Mouse (Mus musculus) embryo, embryonic 9.5 days (tissue): ENCODE data around the gene Kank1.

Experiments
- DNase-seq: peaks from one replicate; pipeline ENCODE4 v3.0.0-alpha.2; 2017; ENCODE audit errors: extremely low spot score

The Kank1 gene

DNA sequence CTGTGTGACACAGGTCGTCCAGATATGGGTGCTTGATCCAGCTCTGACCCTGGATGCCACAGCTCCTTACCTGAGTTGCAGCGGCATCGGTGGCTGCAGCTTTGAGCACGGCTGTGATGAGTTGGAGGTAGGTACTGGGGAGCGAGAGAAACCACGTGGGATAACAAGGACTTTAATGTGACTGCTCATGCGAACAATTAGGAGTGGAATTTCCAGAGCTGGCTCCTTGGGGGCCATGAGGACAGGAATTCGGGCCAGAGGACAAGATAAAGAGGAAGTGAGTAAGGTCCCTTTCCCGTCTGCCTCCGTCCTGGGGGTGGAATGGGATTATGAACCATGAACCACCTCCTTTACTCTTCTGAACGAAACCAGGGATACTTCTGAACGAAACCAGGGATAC, 129.8 kb downstream of the Kank1 start:
- DNase-seq, result no peak

DNA sequence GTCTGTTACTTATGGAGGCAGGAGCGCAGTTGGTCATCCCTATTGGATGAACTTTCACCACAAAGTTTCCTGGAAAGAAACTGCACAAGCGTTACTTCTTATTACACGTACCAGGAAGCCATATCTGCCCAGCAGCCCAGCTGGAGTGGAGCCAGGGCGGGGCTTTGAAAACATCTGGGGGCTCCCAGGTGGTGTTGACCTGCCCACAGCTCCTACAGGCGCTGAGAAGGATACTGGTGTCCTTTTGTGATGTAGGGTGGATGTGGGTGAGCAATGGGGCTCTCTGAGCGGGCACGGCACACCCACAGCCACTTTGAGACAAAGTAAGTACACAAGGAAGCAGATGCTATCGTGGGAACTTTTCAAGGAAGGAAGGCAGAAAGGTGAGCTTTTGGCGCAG, 133.7 kb downstream of the Kank1 start:
- DNase-seq, result no peak

DNA sequence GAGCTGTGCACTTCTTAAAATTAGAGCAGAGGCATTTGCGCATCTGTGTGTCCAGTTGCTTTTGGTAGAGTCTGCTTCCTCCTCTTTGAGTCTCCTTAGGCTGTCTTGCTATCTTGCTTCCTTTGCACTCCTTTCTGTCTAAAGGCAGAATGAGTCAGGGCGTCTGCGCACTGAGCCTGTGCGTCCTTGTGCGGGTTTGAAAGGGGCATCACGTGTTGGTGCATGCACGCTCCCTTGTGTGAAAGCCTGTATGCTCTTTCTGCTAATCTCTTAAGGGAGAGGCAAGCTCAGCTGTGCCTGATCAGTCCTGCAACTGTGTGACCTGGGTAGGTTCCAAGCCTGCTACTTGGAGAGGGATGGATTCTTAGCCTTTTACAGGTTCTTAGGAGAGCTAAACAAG, 136.0 kb downstream of the Kank1 start:
- DNase-seq, result no peak

DNA sequence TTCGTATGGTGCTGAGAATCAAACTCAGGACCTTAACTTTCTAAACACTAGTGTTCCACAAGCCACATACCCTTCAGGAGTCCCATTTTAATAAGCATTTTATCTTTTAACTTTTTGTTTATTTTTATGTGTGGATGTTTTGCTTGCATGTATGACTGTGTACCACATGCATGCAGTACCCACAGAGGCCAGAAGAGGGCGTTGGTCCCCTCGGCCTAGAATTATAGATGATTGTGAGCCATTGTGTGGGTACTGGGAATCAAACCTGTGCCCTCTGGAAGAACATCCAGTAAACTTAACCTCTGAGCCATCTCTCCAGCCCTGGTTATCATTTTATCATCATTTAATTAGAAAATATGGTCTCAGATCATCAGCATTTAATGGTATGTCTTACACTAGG, 136.8 kb downstream of the Kank1 start:
- no peak for DNase-seq

DNA sequence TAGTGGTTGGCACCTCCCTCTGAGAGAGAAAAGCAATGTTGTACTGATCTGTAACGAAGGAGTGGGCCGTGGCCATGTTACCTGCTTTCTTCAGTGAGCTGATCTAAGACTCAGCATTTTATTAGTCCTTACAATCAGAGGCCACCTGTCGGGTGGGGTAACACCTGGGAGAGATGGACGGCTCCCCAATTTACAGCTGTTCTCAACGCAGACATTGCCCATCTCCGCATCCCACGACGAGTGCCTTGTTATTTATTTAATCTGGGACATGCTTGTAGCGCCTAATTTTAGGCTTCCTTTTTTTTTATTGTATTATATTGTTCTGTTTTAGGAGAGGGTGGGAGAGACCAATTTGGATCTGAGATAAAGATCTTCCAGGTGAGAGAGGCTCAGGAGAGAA, 137.4 kb downstream of the Kank1 start:
- DNase-seq, result no peak

DNA sequence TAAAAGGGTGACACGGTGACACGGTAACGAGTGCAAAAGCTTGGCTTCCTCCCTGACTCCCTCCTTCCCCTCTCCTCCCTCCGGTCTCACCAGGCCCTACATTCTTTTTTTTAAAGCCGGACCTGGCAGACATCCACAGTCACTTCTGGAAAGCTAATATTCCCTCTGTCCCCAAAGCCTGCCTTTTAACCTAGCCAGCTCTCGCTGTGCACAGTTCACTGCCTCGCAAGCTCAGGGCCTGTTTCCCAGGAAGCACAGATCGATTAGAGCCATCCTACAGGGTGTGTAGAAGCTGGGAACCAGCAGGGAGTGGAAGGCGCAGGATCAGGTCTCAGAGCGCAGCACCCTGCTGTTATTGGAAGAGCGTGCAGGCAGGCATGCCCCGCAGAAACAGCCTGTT, 138.2 kb downstream of the Kank1 start:
- no peak for DNase-seq

DNA sequence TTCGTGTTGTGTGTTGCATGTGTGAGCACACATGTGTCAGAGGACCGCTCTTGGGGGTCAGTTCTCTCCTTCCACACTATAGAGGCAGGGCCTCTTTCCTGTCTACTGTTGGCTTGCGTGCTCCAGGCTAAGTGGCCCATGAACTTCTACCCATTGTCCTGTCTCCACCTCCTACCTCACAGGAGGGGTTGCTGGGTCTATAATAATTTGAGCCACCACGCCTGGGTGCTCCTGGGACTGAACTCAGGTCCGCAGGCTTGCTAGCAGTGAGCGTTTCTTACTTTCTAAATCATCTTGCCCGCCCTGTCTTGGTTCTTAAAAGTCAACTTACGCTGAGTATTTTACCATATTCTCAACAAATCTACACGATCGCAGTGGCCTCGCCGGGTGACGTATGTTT, 140.1 kb downstream of the Kank1 start:
- DNase-seq, result no peak

DNA sequence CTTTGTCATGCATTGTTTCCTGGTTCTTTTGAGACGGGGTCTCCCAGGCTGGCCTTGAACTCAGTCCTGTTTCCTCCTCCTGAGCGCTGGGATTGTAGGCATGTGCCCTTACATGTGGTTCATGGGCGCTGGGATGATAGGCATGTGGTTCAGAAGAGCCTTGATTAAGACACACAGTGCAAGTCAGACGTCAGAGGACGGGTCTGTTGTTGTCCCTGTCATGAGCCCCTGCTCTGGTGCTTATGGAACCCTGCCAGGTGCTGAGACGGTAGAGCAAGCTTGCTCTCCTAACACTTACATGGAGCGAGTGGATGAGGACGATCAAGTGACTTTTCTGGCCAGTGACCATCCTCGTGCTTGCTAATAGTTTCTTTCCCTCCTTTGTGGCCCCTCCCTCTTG, 143.9 kb downstream of the Kank1 start:
- DNase-seq, result no peak

DNA sequence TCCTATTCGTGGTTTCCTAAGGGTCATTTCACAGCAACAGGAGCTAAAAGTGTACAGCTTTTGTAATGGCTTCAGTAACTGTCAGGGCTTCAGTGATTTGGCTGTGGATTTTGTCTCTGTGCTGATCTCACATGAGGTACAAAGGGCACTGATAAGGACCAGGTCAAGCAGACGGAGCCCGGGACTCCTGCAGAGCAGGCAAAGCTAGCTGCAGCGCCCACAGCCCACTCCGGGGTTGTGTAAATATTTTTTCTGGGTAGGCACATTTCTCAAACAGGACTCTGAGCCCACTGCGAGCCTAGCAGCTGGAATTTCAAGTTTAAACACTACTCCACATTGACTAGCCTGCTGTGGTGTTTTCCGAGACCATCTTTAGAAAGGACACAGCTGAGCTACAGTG, 145.2 kb downstream of the Kank1 start:
- no peak for DNase-seq

DNA sequence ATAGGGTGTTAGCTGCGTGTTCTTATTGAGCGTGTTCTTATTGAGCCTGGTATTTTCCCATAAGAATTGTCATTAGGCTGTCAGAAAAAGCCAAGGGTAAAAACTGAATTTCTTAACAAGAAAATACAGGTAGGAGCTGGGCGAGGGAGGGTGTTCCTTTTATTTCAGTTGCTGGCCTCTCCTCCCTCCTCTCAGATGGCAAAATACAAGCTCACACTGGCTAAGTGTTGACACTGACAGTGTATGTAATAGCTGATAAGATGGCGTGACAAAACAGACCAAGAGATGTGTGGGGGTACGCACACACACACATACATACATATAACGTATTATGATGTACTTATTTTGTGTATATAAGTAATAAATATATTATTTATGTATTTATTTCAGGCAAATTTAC, 145.7 kb downstream of the Kank1 start:
- no peak for DNase-seq

DNA sequence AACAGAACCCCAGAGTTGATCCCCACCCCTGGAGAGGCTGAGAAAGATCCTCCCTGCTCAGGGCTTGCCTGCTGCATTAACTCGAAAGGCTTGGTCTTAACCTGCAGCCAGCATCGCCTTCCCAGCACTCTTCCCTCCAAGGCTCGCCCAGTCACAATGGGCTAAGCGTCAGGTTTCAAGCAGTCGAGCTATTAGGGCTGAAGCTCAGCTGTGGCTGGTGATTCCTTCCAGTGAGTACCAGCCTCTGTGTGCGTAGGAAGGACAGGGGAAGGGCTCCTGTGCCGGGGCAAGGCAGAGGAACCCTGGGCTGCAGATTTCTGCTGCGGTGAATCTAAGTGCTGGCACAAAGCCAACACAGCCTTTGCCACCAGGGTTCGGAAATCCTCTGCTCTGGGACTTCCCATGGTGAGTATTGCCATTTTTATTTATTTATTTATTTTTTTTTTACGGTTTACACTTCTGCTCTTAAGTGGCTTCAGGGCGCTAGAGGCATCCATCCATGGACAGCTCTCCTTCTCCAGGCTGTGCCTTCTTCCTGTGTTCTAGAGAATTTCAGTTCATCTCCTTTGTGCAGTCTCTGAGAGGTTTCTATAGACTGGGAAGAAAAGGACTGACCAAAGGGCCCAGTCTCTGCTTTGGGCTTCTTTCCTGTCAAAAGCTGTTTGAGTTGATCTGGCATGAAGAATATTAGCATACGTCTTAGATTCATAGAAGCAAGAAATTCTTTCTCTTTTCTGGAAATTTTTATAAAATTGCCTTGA, 146.8 kb downstream of the Kank1 start:
- peak; percentile 74 for DNase-seq

DNA sequence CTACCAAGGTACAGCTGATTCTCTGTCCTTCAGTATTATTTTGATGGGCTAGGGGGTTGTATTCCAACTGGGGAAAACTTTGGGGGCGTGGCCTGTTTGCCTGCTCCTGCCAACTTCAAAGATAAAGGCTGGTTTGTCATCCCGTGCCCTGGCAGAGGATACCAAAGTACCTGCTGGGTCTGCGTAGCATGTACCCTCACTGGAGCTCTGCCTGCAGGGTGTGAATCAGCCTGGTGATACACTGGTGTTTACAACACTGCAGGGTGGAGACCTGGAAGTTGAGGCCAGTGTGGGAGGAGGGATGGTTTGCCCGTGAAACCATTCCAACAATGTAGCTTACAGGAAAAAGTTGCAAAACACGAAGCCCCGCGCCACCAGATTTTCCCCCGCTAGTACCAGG, 149.2 kb downstream of the Kank1 start:
- DNase-seq, result no peak

DNA sequence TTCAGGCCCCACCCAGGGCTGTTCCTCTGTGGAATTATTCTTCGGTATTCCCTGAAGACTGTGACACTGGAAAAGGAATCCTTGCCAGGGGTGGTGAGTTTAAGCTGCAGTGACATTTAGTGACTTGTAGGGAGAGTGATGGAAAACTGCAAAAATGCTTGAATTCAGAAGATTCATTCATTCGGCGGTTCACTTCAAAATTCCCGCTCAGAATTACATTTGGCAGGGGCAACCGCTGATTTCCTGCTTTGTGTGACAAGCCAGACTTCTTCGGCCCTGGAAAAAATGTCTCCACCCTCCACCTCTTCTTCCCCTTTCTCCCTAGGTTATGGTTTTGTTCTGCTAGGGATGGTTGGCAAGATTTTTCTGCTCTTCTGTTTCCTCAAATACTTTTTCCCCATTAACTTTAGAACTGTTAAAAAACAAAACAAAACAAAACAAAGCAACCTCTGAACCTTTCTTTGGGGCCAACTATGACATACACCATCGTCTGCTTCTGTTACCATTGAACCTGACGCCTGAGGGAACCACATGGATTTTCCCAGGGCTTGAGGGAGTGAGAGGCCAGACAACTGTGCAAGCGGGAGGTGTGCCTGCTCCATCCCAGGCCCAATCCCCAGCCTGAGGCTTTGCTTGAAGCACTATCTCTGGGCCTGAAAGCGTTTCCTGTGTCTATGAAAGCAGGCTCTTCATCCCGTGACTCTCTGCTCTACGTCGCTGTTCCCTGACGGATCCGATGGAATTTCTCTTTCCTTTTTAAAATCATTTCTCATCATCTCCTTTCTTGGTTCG, 150.1 kb downstream of the Kank1 start:
- no peak for DNase-seq

DNA sequence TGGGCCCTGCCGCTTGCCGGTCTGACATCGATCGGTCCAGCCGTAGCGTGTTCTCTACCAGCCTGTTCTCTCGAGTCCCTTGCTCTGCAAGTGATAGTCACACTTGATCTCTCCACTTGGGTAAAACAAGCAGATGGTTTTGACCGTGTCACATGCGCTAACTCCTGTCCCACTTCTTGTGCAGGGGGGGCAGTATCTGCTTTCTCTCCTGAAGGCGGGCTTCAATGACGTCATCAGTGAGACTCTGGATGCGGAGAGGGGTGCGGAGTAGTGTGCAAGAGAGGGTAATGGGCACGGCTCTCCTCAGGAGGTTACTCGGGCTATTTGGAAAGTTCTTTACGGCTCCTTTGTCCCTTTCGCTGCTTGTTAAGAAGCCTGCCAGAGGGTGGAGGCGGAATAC, 151.1 kb downstream of the Kank1 start:
- no peak for DNase-seq

DNA sequence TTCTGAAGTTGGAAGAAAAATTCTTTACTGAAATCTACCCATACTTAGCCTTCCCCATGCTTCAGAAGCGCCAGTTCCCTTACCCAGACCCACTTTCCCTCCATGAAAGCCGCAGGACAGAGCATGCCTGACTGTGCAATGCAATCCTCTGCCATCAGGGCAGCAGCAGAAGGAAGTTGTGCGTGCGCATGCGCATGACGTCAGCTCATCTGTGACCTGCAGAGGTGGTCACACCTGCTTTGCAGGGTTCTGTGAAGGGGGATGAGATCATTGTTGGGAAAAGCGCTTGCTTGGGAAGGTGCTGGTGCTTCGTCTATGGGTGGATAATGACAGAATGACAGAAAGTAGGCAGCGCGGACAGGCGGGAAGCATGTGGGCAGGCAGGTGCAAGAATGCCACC, 155.4 kb downstream of the Kank1 start:
- DNase-seq, result no peak

DNA sequence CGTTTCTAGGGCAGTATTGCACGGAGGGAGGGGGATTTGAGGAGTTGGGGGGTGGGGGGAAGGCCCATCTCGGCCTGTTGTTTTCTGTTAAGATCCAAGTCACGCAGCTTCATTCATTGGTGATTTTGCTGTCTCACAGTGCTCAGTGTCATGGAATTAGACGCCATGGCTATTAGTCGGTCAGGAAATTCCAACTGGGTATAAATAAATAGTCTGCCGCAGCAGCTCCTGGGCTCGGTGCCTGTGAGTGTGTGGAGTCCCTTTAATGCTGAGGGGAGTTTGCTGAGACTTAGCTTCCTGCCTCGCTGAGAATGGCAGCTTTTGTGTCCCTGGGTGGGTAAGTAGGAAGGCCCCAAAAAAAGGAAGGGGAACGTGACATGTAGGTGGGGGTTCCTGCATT, 158.3 kb downstream of the Kank1 start:
- peak; percentile 29 for DNase-seq

DNA sequence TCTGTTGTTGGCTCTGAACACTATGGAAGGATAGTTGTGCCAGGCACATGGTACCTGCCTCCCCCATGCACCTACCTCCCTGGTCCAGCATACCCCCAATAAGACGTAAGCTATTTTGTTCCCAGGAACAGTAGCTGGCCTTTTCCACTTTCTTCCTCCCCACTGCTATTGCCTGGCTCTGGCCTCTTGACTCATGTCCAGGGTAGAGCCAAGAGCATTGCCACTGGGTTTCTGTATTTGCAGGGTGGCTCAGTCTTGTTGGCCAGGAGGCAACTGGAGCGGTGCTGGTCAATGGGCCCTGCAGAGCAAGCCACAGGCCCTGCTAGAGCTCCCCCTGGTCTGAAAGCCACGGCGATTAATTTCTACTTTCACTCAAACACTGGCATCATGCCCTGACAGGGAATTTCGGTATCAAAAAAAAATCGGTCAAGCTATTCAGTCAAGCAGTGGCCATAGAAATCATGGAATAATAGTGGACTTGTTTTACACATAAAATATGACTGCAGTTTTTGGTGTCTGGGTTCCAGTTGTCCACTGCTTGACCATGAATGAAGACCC, 160.0 kb downstream of the Kank1 start:
- DNase-seq, result no peak

DNA sequence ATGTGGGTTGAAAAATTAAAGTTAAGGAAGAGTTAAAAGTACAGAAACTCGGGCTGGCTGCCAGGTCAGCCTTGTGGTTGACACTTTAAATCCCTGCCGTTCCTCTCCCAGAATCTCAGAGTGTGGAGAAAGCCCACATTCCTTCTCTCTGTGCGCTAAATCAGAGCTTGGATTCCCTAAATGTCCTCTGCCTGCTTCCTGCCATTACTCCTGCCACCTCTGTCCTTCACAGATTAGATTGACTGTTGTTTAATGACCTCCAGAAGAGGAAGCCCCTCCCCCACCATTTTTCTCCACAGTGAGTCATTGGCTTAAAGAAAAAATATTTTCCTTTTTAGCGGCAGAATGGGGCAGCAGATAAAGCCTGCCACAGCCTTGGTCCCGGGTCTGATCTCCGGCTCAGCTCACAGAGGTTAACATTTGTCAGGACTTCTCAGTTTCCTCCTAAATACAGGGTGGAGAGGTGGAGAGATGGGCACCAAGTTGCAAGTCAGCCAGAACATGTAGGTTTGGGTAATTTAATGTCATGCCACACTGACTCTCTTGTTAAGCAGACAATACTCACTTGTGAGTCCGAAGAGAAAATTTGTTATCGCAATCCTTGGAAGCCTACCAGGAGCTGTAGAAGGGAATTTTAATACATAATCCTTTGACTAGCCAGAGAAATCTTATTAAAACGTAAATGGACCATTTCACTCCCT, 162.9 kb downstream of the Kank1 start:
- peak; percentile 60 for DNase-seq

DNA sequence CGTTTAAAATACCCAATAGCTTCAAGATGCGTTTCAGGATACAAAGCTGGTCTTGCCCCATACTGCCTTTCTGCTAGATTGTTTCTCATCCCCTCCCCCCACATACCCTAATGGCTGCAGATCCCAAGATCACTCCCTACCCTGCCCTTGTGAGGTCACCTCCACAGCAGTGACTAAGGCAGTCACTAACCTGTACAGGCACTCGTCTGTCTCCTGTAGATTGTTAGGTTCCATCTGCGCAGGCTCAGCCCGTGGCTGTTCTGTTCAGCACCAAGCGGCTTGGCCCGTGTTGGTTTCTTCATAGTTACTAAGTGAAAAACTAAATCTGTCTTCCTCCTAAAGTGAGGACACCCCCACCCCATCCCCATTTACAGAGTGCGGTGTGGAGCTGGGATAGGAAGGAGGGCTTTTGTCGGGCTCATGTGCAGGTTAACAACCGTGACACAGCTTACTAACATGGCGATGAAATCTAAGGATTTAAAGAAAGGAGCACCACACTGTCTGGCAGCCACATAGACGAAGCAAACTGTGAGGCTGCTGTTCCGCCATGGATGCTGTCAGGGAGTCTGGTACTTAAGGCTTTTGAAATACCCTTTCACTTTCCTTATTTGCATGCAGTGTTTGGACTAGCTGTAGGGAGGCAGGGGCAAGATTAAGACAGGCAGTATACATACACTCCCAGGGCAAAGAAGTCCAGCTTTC, 163.6 kb downstream of the Kank1 start:
- peak; percentile 46 for DNase-seq

DNA sequence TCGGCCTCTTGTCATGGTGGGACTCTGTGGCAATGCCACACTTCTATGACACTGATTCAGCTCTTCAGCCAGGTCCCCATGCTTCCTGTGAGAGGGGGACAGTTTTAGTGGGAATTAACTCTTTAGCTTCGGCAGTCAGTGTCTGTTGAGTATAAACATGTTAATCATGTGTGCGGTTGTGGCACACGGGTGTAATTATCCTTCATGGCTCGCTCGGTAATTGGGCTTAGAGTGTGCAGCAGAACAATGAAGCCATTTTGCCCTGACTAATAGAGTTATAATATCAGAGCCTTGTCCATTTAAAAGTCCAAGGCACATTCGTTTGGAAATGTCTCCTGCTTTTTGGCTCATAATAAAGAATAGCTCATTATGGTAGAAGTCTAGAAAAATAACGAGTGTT, 164.7 kb downstream of the Kank1 start:
- DNase-seq, result no peak

DNA sequence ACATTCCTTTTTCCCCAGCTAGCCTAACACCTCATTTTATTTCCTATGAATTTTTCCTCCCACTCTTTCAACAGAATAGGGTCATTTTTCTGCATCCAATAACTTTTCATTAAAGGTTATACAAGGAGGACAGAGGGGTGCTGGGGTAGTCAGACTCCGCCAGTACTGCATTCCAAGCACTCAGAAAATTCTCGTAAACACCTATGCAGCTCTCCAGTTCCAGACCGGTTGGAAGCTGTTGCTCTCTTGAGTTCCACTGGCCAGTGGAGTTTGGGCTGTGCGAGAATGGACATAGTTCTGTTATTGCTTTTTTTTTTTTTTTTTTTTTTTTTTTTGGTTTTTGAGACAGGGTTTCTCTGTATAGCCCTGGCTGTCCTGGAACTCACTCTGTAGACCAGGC, 167.4 kb downstream of the Kank1 start:
- no peak for DNase-seq

DNA sequence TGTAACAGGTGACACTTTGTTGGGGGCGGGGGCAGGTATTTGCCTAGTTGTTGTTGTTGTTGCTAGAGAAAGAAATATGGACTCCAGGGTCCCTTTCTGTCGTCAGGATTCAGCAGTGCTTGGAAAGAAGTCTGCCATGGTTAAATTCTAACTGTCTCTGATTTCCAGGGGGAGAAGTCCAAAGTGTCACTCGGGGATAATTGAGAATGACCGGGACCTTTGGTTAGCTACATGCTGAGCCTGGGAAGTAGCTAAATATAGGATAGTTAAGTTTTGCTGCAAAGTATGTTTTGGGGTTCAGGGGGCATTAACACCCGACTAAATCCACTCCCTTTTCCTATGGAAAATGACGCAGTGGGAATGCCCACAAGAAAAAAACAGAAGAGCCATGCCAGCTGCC, 169.2 kb downstream of the Kank1 start:
- DNase-seq, result no peak
